Mouse (Mus musculus) ovary, postnatal 10 days (tissue): Measurements from ENCODE around the gene Hnrnpa3.
"Not testable (repeated sequence)": the region's sequence is repeated elsewhere in the genome, so short reads cannot be mapped to it uniquely, and the experiment has no call there.

ENCODE experiments used
- DNase-seq: peaks from one replicate; pipeline ENCODE4 v3.0.0; 2022; ENCODE audit warnings: low spot score

Gene Hnrnpa3

DNA sequence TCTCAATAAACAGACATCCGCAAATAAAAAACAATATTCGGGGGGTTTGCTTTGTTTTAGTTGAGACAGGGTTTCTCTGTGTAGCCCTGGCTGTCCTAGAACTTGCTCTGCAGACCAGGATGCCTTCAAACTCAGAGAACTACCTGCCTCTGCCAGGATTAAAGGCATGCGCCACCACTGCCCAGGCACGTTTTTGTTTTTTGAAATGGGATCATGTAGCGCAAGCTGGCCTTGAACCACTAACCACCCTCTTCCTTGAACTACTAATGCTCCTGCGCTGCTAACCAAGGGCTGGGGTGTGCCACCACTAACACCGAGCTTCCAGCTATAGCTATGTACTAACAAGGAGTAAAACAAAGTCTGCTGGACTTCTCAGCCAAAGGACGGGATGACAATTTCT lies 20.9 kb downstream of the Hnrnpa3 start:
- DNase-seq, result no peak

DNA sequence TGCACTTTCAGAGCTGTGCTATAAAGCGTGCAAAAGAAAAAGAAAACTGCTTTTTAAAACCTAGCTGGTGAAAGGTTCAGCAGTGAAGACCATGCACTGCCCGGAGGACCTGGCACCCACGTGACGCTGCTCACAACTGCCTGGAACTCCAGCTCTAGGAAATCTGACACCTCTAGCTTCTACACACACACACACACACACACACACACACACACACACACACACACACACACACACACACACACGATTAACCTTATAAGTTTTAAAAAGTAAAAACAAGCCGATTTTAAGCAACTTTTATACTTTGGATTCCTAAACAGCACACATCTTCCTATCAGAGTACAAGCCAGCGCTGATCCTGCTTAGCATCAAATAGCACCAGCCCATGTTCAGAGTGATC lies 22.4 kb downstream of the Hnrnpa3 start:
- DNase-seq, result no peak

DNA sequence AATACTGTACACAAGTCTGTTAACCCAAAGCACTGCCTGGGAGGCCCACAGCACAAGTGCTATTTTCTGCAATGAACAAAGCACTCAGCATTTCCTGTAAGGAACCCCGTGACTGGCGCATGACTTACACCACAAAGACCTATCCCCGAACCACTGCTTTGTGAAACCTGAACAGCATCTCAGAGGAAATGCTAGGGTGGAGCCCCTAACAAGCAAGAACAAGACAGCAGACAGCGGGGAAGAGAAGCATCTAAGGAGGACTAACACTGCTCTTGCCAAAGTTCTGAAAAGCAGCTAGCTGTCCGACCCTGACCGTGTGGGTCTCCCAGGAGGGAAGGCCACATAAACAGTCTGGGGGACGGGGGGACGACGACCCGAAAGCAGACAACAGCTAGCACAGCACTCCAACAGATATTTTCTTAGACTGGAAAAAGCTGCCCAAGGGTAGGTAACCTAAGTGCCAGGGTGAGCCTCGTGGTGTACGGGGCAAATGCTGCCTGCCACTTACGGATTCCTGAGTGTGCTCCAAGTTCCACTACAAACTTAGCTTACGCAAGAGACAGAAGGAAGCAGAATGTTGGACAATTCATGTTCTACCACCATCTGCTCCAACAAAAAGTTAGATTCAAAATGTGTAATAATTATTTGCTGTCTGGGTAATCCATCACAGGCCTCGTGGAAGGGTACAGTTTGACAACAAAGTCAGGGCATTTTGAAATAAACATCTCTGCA lies 24.1 kb downstream of the Hnrnpa3 start:
- no peak for DNase-seq

DNA sequence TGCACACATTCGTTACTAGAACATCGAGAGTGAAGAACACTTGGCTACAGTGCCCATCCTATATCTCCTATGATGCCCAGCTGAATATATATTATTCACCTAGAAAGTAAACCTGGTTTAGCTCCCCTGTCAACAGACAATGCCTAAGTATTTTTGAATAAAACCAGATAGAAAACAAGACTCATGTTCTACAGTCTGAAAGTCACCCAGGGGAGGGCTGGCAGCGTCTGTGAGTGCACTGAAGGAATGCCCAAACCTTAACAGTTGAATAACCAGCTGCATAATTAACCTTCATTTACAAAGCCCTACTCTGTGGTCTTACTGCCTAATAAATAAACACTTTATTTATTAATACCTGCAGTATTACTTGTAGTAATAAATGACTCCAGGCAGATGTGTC lies 25.5 kb downstream of the Hnrnpa3 start:
- no peak for DNase-seq

DNA sequence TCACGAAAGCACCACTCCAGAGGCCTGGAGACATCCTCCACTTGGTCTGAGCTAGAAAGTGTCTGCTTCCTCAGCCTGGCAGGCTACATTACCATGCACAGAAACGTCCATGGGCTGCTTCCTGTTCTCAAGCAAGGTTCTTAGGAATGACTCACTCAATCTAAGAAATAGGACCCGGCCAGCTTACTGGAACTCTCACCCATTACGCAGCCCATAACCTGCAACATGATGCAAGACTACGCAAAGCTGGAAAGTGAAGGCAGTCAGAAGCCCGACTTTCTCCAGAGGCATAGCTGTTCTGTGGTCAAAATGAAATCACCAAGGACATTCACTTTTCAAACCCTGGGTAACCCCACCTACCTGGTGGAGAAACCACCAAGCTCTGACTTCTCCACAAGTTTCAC lies 26.4 kb downstream of the Hnrnpa3 start:
- no peak for DNase-seq

DNA sequence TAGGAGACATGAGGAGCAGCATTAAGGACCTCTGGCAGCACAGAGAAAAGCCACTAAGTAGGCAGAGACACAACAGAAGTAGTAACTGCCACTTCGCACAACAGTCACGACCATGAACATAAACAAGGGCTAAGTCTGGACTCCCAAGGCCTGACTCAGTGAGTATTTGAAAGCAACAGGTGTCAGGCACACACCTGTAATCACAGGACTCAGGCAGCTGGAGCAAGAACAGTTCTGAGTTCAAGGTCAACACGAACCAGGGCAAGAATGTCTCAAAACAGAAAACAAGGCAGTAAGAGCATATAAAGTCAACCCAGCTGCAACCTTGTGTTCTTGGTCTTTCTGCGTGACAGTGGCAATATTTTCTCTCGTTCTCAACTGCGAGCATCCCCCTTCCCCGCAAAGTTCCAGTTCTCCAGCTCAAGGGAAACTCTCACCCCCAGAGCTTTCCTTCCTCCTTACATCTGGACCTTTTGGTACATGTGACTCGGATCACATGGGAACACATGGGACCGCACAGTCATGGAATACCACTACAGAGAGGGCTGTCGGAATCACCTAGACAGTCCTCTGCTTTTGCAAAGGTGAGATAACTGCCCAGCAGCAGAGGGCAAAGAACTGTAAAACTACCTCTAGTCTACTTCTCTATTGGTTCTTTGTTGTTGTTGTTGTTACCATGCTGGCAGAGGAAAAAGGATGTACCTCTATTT lies 28.1 kb downstream of the Hnrnpa3 start:
- no peak for DNase-seq

DNA sequence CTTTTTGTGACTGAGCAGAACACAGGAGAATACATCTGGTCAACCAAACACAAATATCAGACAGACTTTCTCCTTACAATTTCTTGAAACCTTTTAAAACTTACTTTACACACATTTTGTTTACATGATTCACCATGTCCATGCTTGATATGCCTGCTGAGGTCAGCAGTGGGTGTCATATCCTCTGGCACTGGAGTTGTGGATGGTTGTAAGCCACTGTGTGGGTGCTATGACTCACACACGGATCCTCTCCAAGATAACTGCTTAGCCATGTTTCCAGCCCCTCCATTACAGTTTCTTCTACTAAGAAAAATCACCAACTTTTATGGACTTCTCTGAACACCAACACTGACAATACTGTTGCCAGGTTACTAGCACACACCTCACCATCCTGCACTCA lies 29.8 kb downstream of the Hnrnpa3 start:
- no peak for DNase-seq

DNA sequence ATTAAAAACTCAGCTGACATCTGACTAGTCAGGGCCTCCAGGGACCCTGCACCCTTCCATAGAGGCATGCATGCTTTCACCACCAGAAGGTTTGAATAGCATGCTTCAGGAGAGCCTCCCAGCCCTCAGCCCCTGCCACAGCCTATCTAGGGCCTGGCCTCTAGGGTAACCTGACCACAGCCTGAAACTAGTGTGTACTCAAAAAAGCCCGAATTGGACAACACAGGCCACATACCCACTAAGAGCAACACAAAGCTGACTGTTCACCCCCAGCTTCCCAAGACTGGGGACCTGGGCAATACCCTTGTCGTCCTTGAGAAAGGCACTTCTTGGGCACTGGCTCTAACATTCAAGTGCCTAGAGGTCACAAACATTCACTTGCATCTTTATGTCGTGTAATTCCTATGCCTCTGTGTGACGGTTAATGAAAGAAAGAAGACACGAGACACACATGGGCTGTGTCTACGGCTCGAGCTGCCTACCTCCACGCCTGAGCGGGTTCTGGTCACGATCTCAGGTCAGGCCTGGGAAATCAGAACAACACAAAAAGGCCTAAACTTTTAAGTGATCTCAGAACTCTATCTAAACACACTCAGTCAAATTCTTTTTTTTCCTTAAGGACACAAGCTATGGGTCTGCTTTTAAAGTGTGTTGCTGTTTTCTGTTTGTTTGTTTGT lies 30.6 kb downstream of the Hnrnpa3 start:
- no peak for DNase-seq

DNA sequence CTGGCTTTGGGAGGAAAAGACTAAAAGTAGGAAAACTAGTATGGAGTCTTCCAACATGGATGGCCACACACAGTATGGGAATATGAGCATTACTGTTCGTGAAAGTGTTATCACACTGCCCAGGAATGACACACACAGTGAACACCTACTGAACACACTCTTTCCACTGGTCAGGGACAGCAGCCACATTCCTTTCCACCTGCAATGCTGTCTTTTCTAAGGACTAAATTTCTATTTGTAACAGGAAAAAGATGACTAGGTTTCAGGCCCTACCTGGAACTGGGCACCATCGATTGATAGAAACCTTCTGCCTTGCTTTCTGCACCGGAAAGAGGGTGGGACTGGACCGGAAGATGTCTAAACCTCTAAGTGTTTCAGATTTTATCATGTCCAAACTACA lies 31.6 kb downstream of the Hnrnpa3 start:
- no peak for DNase-seq

DNA sequence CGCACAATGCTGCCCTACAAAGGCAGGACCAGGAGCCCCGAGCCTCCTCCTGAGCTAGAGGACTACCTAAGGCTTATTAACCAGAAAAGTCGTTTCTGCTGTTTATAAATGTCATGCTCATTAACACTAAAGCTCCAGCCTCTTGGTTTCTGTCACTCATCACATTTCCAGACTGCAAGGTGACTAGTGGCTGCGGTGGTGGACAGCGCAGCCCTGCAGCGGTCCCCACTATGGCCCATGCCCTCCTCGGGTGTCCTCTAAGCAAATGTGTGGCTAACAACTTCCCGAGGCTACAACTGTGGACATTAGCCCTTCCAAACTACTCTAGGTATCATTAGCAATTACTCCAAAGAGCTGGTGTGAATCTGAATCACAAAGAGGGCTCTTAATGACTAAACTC lies 32.3 kb downstream of the Hnrnpa3 start:
- no peak for DNase-seq

DNA sequence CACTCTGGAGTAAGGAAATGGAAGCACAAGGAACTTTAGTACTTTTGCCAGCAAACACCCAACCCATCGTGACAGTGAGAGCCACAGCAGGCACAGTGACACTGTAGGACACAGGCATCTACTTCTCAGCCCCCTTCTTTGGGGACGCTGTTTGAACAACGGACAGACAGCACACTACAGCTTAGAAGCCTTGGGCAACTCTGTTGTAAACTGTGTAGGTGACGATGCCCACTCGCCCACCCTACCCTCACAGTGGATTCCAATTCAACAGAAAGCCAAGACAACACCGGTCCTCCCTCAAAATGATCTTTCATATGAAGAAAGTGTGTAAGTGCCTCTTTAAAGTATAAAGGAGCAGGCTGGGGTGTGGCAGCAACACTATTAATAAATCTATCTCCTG lies 33.3 kb downstream of the Hnrnpa3 start:
- DNase-seq, result no peak

DNA sequence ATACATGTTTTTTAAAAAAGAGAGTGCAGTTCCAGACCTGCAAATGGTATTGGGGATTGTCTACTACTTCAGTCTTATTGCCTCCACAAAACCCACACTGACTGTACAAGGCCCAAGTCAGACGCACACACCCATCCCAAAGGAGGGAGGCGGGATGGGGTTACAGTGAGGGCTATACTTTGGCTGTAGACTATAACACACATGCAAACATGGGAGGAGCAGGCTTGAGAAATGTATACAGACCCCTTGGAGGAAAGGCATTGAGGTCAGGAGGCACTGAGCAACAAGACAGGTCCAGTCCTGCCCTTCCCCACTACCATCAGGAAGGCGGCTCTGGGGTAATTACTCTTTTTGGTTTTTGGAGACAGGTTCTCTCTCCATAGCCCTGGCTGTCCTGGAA lies 35.9 kb downstream of the Hnrnpa3 start:
- DNase-seq, result not testable (repeated sequence)

DNA sequence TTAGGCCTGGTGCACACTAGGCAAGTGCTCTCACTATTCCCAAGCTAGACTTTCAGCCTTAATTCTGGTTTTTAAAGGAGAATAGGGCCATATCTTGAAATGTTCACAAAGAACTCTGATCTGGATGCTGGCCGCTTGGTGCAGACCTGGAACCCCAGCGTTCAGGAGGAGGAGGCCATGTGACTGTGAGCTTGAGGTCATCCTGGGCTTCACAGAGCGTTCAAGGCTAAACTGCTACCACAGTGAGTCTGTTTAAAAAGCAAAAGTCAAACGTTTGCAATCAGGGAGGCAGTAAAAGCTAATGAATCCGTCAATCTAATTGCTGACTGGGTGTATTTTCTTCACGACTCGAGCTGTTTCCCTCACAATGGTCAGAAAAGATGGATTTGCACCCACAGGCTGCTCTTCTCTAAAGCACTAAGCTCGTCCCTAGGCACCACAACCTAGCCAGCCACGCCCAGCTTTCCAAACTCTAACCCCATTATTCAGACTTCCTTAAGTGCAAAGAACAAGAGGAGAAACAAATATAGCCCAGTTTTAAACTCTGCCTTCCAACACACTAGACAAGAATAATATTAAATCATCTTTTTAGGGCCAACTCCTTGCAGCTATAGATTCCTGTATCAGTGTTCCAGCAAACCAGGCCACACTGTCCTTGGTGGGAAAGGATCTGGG lies 36.8 kb downstream of the Hnrnpa3 start:
- DNase-seq, result no peak

DNA sequence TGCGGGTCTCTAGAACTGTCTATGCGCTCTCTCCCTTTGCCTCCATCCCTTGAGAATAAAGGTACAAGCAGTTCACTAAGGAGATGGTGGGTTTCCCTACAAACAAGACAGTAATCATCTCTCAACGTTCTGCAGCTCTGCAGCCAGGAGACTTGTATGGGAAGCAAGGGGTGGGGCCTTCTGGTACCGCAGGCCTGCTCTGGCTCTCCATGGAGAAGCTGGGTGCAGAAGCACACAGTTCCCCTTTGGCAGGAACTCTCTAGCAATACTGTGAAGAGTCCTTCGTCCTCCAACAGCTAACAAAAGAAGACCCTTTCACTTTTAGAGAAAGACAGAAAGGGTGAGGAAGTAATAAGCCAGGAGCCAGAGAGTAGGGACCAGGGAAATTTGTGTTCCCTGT lies 37.3 kb downstream of the Hnrnpa3 start:
- no peak for DNase-seq

DNA sequence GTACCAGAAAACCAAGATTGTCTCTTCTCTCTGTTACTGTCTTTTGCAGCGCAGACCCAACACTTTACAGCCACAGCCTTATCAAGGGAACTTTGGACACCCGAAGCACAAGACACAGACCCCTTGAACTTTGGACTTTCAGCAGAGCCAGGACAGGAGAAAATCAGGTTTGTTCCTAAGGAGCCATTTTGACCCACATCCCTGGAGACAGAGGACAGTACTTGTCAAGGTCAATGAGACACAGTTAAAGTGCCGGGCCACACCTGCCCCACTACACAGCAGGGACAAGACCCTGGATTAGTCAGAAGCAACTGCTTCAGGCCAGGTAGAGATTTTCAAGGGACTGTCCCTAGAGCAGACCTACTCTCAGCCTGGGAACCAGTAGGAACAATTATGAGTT lies 38.2 kb downstream of the Hnrnpa3 start:
- no peak for DNase-seq

DNA sequence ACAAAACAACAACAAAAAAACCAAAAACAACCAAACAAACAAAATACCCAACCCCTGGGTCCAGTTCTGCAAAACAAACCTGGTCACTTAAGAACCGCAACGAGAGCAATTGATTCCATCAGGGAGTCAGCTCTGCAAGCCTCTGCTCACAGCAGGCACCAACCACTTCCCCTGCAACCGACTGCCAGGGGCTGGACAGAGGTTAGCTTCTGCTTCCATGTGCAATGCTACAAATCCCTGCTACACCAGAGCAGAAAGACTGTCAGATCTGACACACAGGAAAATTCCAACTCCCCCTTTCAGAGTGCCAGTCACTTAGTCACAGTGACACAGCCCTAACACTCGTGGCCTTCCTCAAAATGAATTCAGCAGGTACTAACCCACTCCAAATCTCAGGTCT lies 38.9 kb downstream of the Hnrnpa3 start:
- DNase-seq, result no peak

DNA sequence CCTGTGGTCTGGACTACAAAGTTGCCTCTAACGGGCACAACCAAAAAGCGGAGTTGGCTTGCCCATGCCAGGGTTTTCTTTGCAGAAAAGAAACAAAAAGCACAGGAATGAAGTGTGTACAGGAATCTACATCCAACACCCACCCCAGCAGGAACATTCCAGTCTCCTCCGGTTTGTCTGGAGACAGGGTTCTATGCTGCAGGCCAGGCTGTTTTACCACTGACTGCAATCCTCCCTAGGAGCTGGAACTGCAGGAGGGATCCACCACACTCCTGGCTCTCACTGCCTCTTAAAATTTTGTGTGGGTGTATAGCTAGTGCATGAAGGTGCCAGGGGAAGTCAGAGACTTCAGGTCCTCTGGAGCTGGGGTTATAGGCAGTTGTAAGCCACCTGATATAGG lies 39.8 kb downstream of the Hnrnpa3 start:
- no peak for DNase-seq

DNA sequence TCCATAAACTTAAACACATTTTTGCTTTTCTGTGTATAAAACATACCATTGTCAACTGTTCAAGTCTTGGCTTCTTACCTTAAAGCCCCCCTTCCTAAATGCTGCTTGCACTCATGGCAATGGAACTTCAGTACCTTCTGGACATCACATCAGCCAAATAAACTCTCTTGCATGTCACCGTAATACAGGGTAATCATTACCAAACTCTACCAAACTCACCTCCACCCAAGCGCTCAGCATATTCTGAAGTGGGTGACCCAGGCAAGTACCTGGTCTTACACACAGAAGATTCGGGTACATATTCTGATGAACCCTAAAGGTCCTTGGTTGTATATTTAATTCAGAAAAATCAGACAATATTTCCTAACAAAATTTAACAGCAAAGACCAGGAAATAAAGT lies 41.5 kb downstream of the Hnrnpa3 start:
- no peak for DNase-seq

DNA sequence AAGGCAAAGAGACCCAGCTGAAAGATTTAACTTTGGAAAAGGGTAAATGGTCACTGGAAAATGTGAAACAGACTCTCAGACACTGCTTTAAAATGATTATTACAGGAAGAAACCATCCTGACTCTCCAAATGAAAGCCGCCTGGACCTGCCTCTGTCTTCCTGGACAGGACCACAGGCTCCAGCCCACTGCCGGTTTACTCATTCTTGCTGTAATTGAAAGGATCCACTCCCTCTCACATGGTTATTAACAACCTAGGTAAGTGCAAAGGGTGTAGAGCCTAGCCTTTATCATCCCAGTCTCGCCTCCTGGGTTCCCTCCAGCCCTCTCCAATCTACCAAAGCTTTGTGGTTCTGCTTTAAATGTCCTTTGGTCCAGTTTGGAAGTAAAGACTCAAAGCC lies 42.1 kb downstream of the Hnrnpa3 start:
- DNase-seq, result no peak

DNA sequence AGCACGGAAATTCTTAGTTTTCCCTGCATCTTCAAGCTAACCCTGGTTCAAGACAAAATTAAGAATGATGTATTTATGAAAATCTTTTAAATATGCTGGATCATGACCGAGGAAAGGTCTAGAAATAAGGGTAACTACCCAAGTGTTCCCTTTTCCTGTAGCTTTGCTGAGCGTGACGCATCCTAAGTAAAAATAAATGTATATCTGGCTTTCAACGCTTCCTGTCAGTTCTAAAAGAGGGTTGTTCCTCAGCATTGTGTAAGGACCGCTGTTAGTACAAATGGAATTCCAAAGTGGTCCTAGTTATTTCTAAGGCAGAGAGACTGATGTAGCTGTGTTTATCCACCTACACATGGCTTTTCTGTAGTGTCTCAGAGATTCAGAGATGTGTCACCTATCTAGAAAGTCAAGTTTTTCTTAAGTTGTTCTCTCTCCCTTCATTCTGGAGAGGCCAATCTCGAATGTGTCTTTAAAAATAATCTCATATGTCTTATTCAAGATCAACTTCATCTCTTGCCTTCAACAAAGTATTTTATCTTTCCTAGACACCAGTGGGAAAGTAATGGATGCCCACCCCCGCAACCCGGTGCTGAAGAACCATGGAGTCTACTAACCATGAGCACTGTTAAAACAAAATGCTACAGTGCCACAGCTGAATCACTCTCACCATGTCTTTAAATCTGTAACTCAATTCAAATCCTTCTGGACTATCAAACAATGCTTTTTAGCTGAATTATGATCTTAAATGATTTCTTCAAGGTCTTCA lies 42.9 kb downstream of the Hnrnpa3 start:
- DNase-seq, result no peak

DNA sequence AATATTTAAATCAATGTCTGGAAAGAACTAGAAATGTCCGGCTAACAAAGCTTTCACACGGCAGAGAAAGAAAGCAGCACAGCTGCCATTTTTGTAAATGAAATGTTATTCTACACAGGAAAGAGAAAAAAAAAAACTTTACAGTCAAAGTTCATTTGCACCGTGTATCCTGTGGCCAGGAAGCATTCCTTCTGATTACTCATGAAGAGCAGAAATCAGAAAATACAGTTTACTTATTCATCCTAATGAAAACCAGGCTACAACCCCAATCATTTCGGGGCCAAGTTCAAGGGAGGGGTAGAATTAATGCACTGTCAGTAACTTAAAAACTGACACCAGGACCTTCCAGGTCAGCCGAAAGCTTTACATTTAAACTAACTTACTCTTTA lies 43.5 kb downstream of the Hnrnpa3 start:
- DNase-seq, result no peak
